Mouse (Mus musculus) MEL (cell line): ENCODE data around the gene Gm45194.

Experiments
- CHD2 ChIP-seq: IDR thresholded peaks from 2 replicates; pipeline ENCODE4 v1.6.1; 2011; ENCODE audit warnings: low read length, improper control_type of control experiment
- CTCF ChIP-seq, 3 experiments: IDR thresholded peaks in 2 of 3; conservative IDR thresholded peaks in 1 of 3; 2 replicates each; pipeline ENCODE4 v1.5.1; 2011 to 2012; ENCODE audit warnings: low read length in 3 of 3, low read depth in 2 of 3, mild to moderate bottlenecking in 2 of 3, improper control_type of control experiment in 1 of 3, inconsistent platforms in 1 of 3, mixed read lengths in 1 of 3, moderate library complexity in 1 of 3; ENCODE audit not compliant: control insufficient read depth in 1 of 3, insufficient read depth in 1 of 3, poor library complexity in 1 of 3, severe bottlenecking in 1 of 3
- ETS1 ChIP-seq: IDR thresholded peaks from 2 replicates; pipeline ENCODE4 v1.6.1; 2012; ENCODE audit warnings: low read depth, mild to moderate bottlenecking, inconsistent platforms, low read length, improper control_type of control experiment, moderate library complexity
- MAX ChIP-seq: IDR thresholded peaks from 2 replicates; pipeline ENCODE4 v1.6.1; 2011; ENCODE audit warnings: low read length, improper control_type of control experiment
- POLR2A ChIP-seq, 2 experiments: IDR thresholded peaks; 2 replicates each; pipeline ENCODE4 v1.6.1; 2011 to 2012; ENCODE audit warnings: low read length in 2 of 2, mild to moderate bottlenecking in 2 of 2, control low read depth in 1 of 2, improper control_type of control experiment in 1 of 2, low read depth in 1 of 2, moderate library complexity in 1 of 2; ENCODE audit not compliant: control insufficient read depth in 1 of 2, insufficient read depth in 1 of 2, poor library complexity in 1 of 2

DNA sequence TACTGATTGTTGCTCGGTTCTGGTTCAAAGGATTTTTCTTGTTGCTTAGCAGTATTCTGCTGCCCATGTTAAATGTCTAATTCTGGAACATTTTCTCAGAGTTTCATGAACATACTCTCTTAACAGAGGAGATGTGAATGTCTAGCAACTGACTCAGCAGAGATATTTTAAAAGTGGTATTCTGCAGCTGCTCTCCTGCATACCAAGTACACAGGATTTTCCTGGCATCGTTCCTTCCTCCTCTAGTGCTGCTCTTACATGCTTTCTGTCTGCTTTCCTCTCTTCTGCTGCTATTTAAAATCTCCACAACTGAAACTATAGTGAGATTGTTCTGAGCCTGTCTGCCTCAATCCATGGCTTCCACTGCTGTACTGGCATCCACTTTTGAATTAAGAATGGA is 364.3 kb downstream of the Gm45194 start:
- TF ChIP-seq CHD2 (no peak), POLR2A (IDR thresholded peaks at IDR 0.05; ENCODE audit: control insufficient read depth in 1 of 2, insufficient read depth in 1 of 2, low read depth in 1 of 2, low read length in 2 of 2, poor library complexity in 1 of 2) (no peak), ETS1 (no peak), CTCF (IDR thresholded peaks at IDR 0.05 in 2 of 3, conservative IDR thresholded peaks at IDR 0.05 in 1 of 3; ENCODE audit: control insufficient read depth in 1 of 3, insufficient read depth in 1 of 3, low read depth in 2 of 3, low read length in 3 of 3, poor library complexity in 1 of 3, severe bottlenecking in 1 of 3) (no peak), MAX (no peak)
